Mouse (Mus musculus): ENCODE measurements around the gene Lpin2.
A peak's percentile ranks its signal among the peaks of the same experiment; 100 is the strongest.

Gene Lpin2

GRCm38 (mm10) chr17:71265336-71266051 lies 83.1 kb downstream of the Lpin2 start:
- no peak for DNase-seq (ENCODE audit: low read depth)

- DNase-seq (ENCODE audit: low read depth): no peak
Measured at GRCm38 (mm10) chr17:71267374-71267773, 85.0 kb downstream of the Lpin2 start.

GRCm38 (mm10) chr17:71268152-71268551 lies 85.8 kb downstream of the Lpin2 start:
- DNase-seq (ENCODE audit: low read depth): no peak

GRCm38 (mm10) chr17:71268599-71268998 lies 86.2 kb downstream of the Lpin2 start:
- DNase-seq (ENCODE audit: low read depth): peak; percentile 66

GRCm38 (mm10) chr17:71273901-71274300 lies 91.5 kb downstream of the Lpin2 start:
- no peak for DNase-seq (ENCODE audit: low read depth)

- no peak for DNase-seq (ENCODE audit: low read depth)
Measured at GRCm38 (mm10) chr17:71276771-71277170, 94.4 kb downstream of the Lpin2 start.

- DNase-seq (ENCODE audit: low read depth): no peak
Measured at GRCm38 (mm10) chr17:71277701-71278491, 95.5 kb downstream of the Lpin2 start.

- DNase-seq (ENCODE audit: low read depth): no peak
Measured at GRCm38 (mm10) chr17:71282716-71283115, 100.4 kb downstream of the Lpin2 start.

- DNase-seq (ENCODE audit: low read depth): no peak
Measured at GRCm38 (mm10) chr17:71283237-71283636, 100.9 kb downstream of the Lpin2 start.

- no peak for DNase-seq (ENCODE audit: low read depth)
Measured at GRCm38 (mm10) chr17:71284890-71285289, 102.5 kb downstream of the Lpin2 start.

GRCm38 (mm10) chr17:71285929-71286328 lies 103.6 kb downstream of the Lpin2 start:
- no peak for DNase-seq (ENCODE audit: low read depth)

- no peak for DNase-seq (ENCODE audit: low read depth)
Measured at GRCm38 (mm10) chr17:71287586-71287985, 105.2 kb downstream of the Lpin2 start.

GRCm38 (mm10) chr17:71288145-71288758 lies 105.9 kb downstream of the Lpin2 start:
- DNase-seq (ENCODE audit: low read depth): no peak

GRCm38 (mm10) chr17:71288808-71289548 lies 106.6 kb downstream of the Lpin2 start:
- peak; percentile 79 for DNase-seq (ENCODE audit: low read depth)

- DNase-seq (ENCODE audit: low read depth): no peak
Measured at GRCm38 (mm10) chr17:71289572-71290176, 107.3 kb downstream of the Lpin2 start.

GRCm38 (mm10) chr17:71290486-71291410 lies 108.4 kb downstream of the Lpin2 start:
- DNase-seq (ENCODE audit: low read depth): peak; percentile 79

- no peak for DNase-seq (ENCODE audit: low read depth)
Measured at GRCm38 (mm10) chr17:71291897-71292420, 109.6 kb downstream of the Lpin2 start.

- no peak for DNase-seq (ENCODE audit: low read depth)
Measured at GRCm38 (mm10) chr17:71292897-71293296, 110.5 kb downstream of the Lpin2 start.

- DNase-seq (ENCODE audit: low read depth): no peak
Measured at GRCm38 (mm10) chr17:71294570-71294969, 112.2 kb downstream of the Lpin2 start.
